Mouse (Mus musculus): ENCODE results near the gene Amigo3.

Amigo3 gene

DNA sequence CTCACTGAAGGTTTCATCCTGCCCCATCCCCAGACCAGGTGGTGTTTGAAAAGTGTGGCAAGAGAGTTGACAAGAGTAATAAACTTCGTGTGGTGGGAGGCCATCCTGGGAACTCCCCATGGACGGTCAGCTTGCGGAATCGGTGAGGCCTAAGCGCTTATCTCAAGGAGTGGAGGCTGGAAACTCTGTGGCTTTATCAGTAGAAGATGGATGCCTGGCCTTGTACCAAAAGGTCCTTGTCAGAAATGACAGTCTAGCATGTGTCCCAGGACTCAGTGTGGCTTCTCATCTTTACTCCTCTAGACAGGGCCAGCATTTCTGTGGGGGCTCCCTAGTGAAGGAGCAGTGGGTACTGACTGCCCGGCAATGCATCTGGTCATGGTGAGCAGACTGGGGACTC, 30.6 kb downstream of the Amigo3 start:
- DNase-seq (ENCODE audit: low spot score in 2 of 2): no peak

DNA sequence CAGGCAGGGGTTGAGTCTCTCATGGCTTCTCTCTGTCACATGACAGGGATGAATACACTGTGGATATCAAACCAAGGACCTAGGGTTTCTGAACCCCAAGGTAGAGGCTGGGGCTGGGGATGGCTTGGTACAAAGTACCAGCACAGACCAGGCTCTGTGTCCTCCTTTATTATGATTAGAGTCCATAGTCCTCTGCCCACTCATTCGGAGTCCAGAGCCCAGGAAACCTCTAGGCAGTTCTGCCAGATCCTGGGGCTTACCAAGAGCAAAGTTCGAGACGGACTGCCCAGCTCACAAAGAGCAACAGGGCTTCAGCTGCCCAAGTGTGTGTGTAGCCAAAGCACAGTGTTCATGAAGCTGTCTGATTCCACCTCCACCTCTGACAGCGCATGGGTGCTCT, 32.3 kb downstream of the Amigo3 start:
- no peak for DNase-seq (ENCODE audit: low spot score in 2 of 2)

- no peak for DNase-seq (ENCODE audit: low spot score in 2 of 2)
These were observed 37.7 kb downstream of the Amigo3 start for GRCm38 (mm10) chr9:108090611-108091120.

DNA sequence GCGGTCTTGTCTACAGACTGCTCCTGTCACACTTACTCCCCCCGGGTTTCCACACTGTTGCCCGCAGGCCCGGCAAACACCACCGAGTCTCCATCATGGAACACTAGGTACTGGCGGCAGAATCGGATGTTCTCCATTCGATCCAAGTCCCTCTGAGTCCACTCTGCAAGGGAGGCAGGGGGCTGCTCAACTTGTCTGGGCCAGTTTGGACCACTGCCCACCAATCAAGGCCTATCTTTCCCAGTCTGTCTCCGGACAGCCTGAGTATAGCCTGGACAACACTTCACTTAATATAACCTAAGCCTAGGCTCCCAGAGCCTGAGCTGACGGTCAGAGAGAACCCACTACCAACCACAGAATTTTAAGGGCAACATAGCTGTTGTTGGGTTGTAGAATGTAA, 40.6 kb downstream of the Amigo3 start:
- DNase-seq (ENCODE audit: low spot score in 2 of 2): no peak

DNA sequence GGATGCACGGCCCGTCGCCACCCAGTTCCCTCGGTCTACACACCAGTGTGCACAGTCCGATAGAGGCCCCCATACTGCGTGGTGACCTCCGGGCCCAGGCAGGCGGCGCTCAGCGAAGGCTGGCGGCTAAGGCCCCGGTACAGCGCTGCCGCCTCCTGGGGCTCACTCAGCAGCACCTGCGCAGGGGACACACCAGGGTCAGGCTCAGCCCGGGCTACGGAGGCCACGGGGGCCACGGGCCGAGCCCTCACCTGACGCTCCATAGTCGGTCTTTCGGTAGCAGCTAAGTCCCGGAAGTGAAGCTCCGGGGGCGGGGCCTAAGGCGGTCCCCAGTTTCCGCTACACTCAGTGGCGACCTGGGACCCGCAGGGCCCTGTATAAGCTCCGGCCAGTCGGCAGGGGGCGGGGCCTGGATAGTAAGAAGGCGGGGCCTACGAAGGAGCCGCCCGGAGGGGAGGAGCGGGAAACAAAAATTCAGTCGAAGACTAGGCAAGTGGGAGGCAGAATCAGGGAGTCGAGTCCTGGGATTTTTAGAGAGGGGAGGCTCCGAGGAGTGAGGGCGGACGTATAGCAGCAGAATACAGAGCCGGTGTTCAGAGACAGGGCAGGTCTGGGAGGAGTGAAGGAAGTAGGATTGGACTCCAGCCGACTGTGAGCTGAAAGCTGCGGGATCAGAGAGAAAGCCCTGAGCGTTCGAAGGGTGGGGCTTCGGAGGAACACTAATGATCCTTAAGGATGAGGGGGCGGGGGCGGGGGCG, 41.4 kb downstream of the Amigo3 start, which contains the start of gene Apeh:
Apeh (minus strand) TSS at position 423 of the 758 bp plus-strand sequence.
- DNase-seq (ENCODE audit: low spot score in 2 of 2): peak; percentile 81 to 89

GRCm38 (mm10) chr9:108094998-108095411, 42.0 kb downstream of the Amigo3 start:
- DNase-seq (ENCODE audit: low spot score in 2 of 2): no peak

DNA sequence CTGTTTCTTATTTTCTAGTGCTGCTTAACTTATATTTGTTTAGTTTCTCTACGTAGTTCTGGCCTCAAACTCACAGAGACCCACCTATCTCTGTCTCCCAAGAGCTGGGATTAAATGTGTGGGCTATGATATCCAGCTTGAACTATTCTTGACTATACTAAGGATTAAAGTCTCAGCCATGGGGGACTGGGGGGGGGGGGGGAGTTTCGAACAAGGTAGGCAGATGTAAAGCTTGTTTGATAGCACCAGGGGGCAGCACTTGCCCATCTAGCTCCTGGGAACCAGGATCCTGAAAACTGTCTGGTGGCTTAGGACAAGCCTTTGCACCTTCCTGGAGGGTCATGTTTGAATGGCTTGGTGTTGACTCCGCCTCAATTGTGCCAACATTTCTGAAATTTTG, 42.6 kb downstream of the Amigo3 start:
- peak in 1 of 2 experiments; percentile 64 for DNase-seq (ENCODE audit: low spot score in 2 of 2)

- DNase-seq (ENCODE audit: low spot score in 2 of 2): no peak
These were observed 43.2 kb downstream of the Amigo3 start for GRCm38 (mm10) chr9:108095949-108096712.

GRCm38 (mm10) chr9:108099619-108100018, 46.7 kb downstream of the Amigo3 start:
- DNase-seq (ENCODE audit: low spot score in 2 of 2): no peak

DNA sequence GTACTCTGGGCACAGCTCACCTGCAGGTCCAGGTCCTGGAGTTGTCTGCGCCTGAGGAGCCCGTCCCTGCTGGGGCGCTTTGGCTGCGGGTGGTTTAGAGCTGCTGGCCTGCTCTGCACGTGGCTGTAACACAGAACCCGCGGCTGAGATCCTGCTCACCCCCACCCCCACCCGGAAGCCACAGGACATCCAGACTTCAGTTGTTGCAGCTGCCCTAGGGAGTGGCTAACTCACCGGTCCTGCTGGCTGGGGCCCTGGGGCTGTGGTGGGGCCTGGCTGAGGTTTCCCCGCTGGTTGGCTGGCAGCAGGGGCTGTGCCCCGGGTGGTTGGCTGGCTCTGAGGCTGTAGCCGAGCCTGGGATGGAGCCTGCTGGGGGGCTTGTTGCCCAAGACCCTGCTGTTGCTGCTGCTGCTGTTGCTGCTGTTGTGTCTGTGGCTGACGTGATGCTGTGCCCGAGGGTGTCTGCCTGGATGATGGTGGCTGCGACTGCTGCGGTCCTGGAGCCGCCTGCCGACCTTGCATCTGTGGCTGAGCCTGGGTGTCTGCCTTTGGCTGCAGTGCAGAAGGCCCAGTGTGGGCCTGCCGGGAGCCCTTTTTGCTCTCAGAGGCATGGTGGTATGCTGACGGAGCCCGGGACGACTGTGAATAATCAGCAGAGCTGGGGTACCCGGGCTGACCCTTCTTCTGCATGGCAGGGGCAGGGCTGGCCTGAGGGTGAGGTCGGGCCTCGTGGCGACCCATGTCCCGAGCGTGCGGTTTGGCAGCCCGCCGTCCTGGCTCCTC, 52.0 kb downstream of the Amigo3 start:
- DNase-seq (ENCODE audit: low spot score in 2 of 2): no peak

Measured in cerebellum, postnatal 4 days (tissue).